Mouse (Mus musculus): ENCODE measurements around the gene Cox6b1. TPM values are rescaled to one million over a fixed set of nuclear protein-coding genes. Genes with fewer than 3 reads are reported as not detected.

Gene Cox6b1
- total RNA-seq (2021) (1,000 to 10,000 TPM; 4,061 to 4,696 TPM), polyA plus RNA-seq (2012; rRNA removed) (1,860 and 2,330 TPM in 2 replicates)
- long read RNA-seq, transcript Cox6b1-201 (4 exons, 618 nt), result major isoform, 1,691 of 1,765 reads
- long read RNA-seq, partial matches to known transcripts, result 55 of 1,765 reads
- long read RNA-seq, other reads (novel, unspliced or antisense), result 16 of 1,765 reads

- intact Hi-C loops (cut with DNase I), result loop anchor here (1.0 to 2.0 kb wide), 2 partner anchors 25 to 36 kb away; partner anchors contain the start of gene Rbm42
- under 1% methylated on average over 44 of the region's 44 CpGs for WGBS
Observed at GRCm38 (mm10) chr7:30625530-30626384, at the start of gene Cox6b1. TSS of gene Cox6b1 (minus strand) at chr7:30626151.

DNA sequence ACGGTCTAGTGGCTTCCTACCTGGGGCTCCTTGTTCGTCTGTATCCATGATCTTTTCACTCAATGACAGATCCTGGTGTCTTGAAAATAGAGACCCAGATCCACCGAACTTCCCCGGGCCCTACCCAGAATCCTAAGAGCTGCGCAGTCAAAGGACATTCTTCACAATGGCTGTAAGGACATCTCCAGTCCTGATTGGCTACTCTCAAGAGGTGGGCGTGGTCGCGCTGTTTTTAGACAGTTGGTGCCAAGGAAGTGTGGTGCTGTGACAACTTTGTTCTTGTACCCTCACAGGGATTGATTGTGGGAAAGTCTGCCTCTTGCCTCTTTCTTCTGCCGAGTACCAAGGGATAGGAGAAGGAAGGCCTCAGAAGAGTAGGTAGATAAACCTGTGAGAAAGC lies 45.5 kb upstream of the Cox6b1 start, which contains the start of gene Pmis2:
Gene Pmis2 (minus strand): TSS at position 126 of the 400 bp plus-strand sequence.
- Histone ChIP-seq H3K79me2 (replicated peaks; ENCODE audit: control insufficient read depth, insufficient read depth, low read length) (no peaks in the 10 kb centered on the region), H3K36me3 (ENCODE audit: control insufficient read depth, insufficient read depth, low read length) (no peaks in the 10 kb centered on the region), H3K4me3 (no peak within 1 kb of the TSS), H3K9ac (ENCODE audit: low read depth, low read length) (no peak within 1 kb of the TSS), H3K27me3 (ENCODE audit: control insufficient read depth, insufficient read depth, low read length) (no peaks in the 10 kb centered on the region), H3K4me1 (ENCODE audit: control insufficient read depth, insufficient read depth, low read length) (no peaks in the 10 kb centered on the region), H3K27ac (no peak within 1 kb of the TSS)
- no peak for DNase-seq
- TF ChIP-seq EP300 (IDR thresholded peaks at IDR 0.05; ENCODE audit: insufficient read depth, low read depth, low read length) (no peak), CTCF (IDR thresholded peaks at IDR 0.05) (no peak), POLR2A (IDR thresholded peaks at IDR 0.05; ENCODE audit: insufficient read depth, low read depth, low read length) (no peak)
- WGBS, result 60% methylated on average over 9 of the region's 9 CpGs
- intact Hi-C loops (cut with DNase I), result no loop called here

More at GRCm38 (mm10) chr7:30625530-30626384, at the start of gene Cox6b1:
- Histone ChIP-seq H3K27ac (peak within 1 kb of the TSS; percentile 94), H3K79me2 (replicated peaks; ENCODE audit: control insufficient read depth, insufficient read depth, low read length) (peaks cover 2% of the 10 kb centered on the region), H3K9ac (ENCODE audit: low read depth, low read length) (peak within 1 kb of the TSS; percentile 91), H3K4me1 (ENCODE audit: control insufficient read depth, insufficient read depth, low read length) (peaks cover 4% of the 10 kb centered on the region), H3K27me3 (ENCODE audit: control insufficient read depth, insufficient read depth, low read length) (no peaks in the 10 kb centered on the region), H3K4me3 (peak within 1 kb of the TSS; percentile 71), H3K36me3 (ENCODE audit: control insufficient read depth, insufficient read depth, low read length) (peaks cover 13% of the 10 kb centered on the region)
- TF ChIP-seq EP300 (IDR thresholded peaks at IDR 0.05; ENCODE audit: insufficient read depth, low read depth, low read length), result 0 out of 2 replicates have a peak, but pooled peaks have one; percentile 18
- TF ChIP-seq POLR2A (IDR thresholded peaks at IDR 0.05; ENCODE audit: insufficient read depth, low read depth, low read length), result peak; percentile 88
- TF ChIP-seq CTCF (IDR thresholded peaks at IDR 0.05), result no peak
- peak; percentile 89 to 92 for DNase-seq

DNA sequence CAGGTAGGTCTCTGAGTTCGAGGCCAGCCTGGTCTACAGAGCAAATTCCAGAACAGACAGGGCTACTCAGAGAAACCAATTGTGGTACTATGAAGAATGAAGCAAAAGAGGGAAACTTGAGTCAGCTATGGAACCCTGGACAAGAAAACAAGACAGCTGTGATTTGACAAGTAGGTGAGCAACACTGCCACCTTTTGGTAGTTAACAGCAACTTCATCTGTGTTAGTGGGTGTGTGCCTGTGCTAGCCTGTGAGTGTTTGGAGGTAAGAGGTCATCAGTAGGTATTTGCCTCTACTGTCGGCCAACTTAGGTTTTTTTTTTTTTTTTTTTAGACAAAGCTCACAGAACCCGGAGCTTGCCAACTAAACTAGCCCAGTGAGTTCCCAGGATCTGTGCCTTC lies 43.3 kb upstream of the Cox6b1 start:
- Histone ChIP-seq H3K79me2 (replicated peaks; ENCODE audit: control insufficient read depth, insufficient read depth, low read length) (no peaks in the 10 kb centered on the region), H3K4me3 (no peak overlapping the region), H3K9ac (ENCODE audit: low read depth, low read length) (no peak overlapping the region), H3K27me3 (ENCODE audit: control insufficient read depth, insufficient read depth, low read length) (no peaks in the 10 kb centered on the region), H3K27ac (no peak overlapping the region), H3K36me3 (ENCODE audit: control insufficient read depth, insufficient read depth, low read length) (no peaks in the 10 kb centered on the region), H3K4me1 (ENCODE audit: control insufficient read depth, insufficient read depth, low read length) (no peaks in the 10 kb centered on the region)
- intact Hi-C loops (cut with DNase I), result loop anchor here (10.0 kb wide), 1 partner anchor 186 kb away; the partner anchor contains the start of gene Ffar3
- 41% methylated on average over 3 of the region's 3 CpGs for WGBS
- no peak for DNase-seq
- TF ChIP-seq POLR2A (IDR thresholded peaks at IDR 0.05; ENCODE audit: insufficient read depth, low read depth, low read length) (no peak), CTCF (IDR thresholded peaks at IDR 0.05) (peak; percentile 61)

DNA sequence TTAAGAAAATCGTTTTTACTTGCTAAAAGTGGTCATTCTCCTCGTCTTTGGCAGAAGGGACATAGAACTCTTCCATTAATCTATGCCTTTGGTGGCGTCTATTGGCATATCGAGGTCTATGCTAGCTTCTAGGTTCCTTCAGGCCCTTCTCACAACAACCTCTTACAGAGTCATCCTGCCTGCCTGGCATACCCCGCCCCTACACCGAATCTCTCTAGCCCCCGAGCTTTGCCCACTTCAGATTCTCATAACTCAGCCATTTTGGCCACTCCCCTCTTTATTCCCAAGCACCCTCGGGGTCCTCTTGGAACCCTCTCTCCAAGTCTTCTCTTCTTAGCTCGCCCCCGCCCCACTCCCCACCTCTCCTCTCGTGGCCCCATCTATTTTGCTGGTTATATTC lies 39.4 kb upstream of the Cox6b1 start:
- Histone ChIP-seq H3K4me3 (peak overlapping the region; percentile 72), H3K4me1 (ENCODE audit: control insufficient read depth, insufficient read depth, low read length) (no peaks in the 10 kb centered on the region), H3K27ac (peak overlapping the region; percentile 67), H3K36me3 (ENCODE audit: control insufficient read depth, insufficient read depth, low read length) (no peaks in the 10 kb centered on the region), H3K9ac (ENCODE audit: low read depth, low read length) (peak overlapping the region; percentile 68; the same call in 1 of the 2 replicates), H3K79me2 (replicated peaks; ENCODE audit: control insufficient read depth, insufficient read depth, low read length) (no peaks in the 10 kb centered on the region), H3K27me3 (ENCODE audit: control insufficient read depth, insufficient read depth, low read length) (no peaks in the 10 kb centered on the region)
- no peak for TF ChIP-seq CTCF (IDR thresholded peaks at IDR 0.05)
- TF ChIP-seq POLR2A (IDR thresholded peaks at IDR 0.05; ENCODE audit: insufficient read depth, low read depth, low read length), result no peak
- no peak for TF ChIP-seq EP300 (IDR thresholded peaks at IDR 0.05; ENCODE audit: insufficient read depth, low read depth, low read length)
- DNase-seq, result no peak
- intact Hi-C loops (cut with DNase I), result loop anchor here (1.0 to 10.0 kb wide), 3 partner anchors 15 to 189 kb away; partner anchors contain the start of genes Ffar3, Rbm42 and Tmem147
- 7% methylated on average over 11 of the region's 11 CpGs for WGBS

GRCm38 (mm10) chr7:30664529-30665200 lies 38.7 kb upstream of the Cox6b1 start, which contains the start of gene Haus5:
TSS of gene Haus5 (minus strand) at chr7:30664994.
- TF ChIP-seq CTCF (IDR thresholded peaks at IDR 0.05) (no peak), EP300 (IDR thresholded peaks at IDR 0.05; ENCODE audit: insufficient read depth, low read depth, low read length) (peak; percentile 58; the same call in 1 of the 2 replicates), POLR2A (IDR thresholded peaks at IDR 0.05; ENCODE audit: insufficient read depth, low read depth, low read length) (peak; percentile 54)
- no peaks in the 10 kb centered on the region for H3K27me3 ChIP-seq (ENCODE audit: control insufficient read depth, insufficient read depth, low read length)
- peak within 1 kb of the TSS; percentile 72 for H3K4me3 ChIP-seq
- no peaks in the 10 kb centered on the region for H3K4me1 ChIP-seq (ENCODE audit: control insufficient read depth, insufficient read depth, low read length)
- under 1% methylated on average over 34 of the region's 34 CpGs for WGBS
- peak within 1 kb of the TSS; percentile 80 for H3K9ac ChIP-seq (ENCODE audit: low read depth, low read length)
- no peaks in the 10 kb centered on the region for H3K36me3 ChIP-seq (ENCODE audit: control insufficient read depth, insufficient read depth, low read length)
- H3K79me2 ChIP-seq (replicated peaks; ENCODE audit: control insufficient read depth, insufficient read depth, low read length), result no peaks in the 10 kb centered on the region
- peak; percentile 89 to 92 for DNase-seq
- intact Hi-C loops (cut with DNase I), result loop anchor here (1.0 to 10.0 kb wide), 3 partner anchors 14 to 190 kb away; partner anchors contain the start of genes Ffar3, Rbm42 and Tmem147
- H3K27ac ChIP-seq, result peak within 1 kb of the TSS; percentile 67
